Mouse (Mus musculus): Measurements from ENCODE around the gene Xylt1. TPM values are rescaled to one million over a fixed set of nuclear protein-coding genes. Genes with fewer than 3 reads are reported as not detected.

Gene Xylt1
- polyA plus RNA-seq, 1 experiment from 2014 or later = 1.0 TPM

- Histone ChIP-seq H3K4me2 (no peak overlapping the region), H3K27ac (no peak overlapping the region; the same call in 1 of the 2 replicates), H3K4me3 (no peak overlapping the region), H3K27me3 (no peaks in the 10 kb centered on the region), H3K36me3 (no peaks in the 10 kb centered on the region), H3K9ac (no peak overlapping the region), H3K4me1 (peaks cover 6% of the 10 kb centered on the region), H3K9me3 (no peaks in the 10 kb centered on the region)
- no peak for ATAC-seq (ENCODE audit: borderline replicate concordance, extremely low read depth, low FRiP score, low TSS enrichment)
- 48% methylated on average over 7 of the region's 7 CpGs for WGBS
Measured at GRCm38 (mm10) chr7:117486425-117487172, 105.8 kb downstream of the Xylt1 start.

GRCm38 (mm10) chr7:117487173-117487490, 106.4 kb downstream of the Xylt1 start:
- no peak overlapping the region for H3K4me3 ChIP-seq
- no peaks in the 10 kb centered on the region for H3K9me3 ChIP-seq
- 59% methylated on average over 2 of the region's 2 CpGs for WGBS
- no peak overlapping the region for H3K4me2 ChIP-seq
- ATAC-seq (ENCODE audit: borderline replicate concordance, extremely low read depth, low FRiP score, low TSS enrichment) = no peak
- no peaks in the 10 kb centered on the region for H3K36me3 ChIP-seq
- H3K27ac ChIP-seq = no peak overlapping the region
- no peak overlapping the region for H3K9ac ChIP-seq
- peaks cover 6% of the 10 kb centered on the region for H3K4me1 ChIP-seq
- no peaks in the 10 kb centered on the region for H3K27me3 ChIP-seq

- H3K4me1 ChIP-seq = peaks cover 11% of the 10 kb centered on the region
- no peak overlapping the region for H3K4me3 ChIP-seq
- H3K4me2 ChIP-seq = no peak overlapping the region
- no peaks in the 10 kb centered on the region for H3K27me3 ChIP-seq
- H3K27ac ChIP-seq = no peak overlapping the region
- no peaks in the 10 kb centered on the region for H3K9me3 ChIP-seq
- 55% methylated on average over 5 of the region's 5 CpGs for WGBS
- ATAC-seq (ENCODE audit: borderline replicate concordance, extremely low read depth, low FRiP score, low TSS enrichment) = no peak
- no peak overlapping the region for H3K9ac ChIP-seq
- no peaks in the 10 kb centered on the region for H3K36me3 ChIP-seq
Measured at GRCm38 (mm10) chr7:117489973-117490372, 109.2 kb downstream of the Xylt1 start.

- 53% methylated on average over 9 of the region's 9 CpGs for WGBS
- Histone ChIP-seq H3K9ac (no peak overlapping the region), H3K9me3 (no peaks in the 10 kb centered on the region)
Measured at GRCm38 (mm10) chr7:117490500-117491205, 109.9 kb downstream of the Xylt1 start.

GRCm38 (mm10) chr7:117491495-117491894, 110.7 kb downstream of the Xylt1 start:
- no peak overlapping the region for H3K9ac ChIP-seq
- ATAC-seq (ENCODE audit: borderline replicate concordance, extremely low read depth, low FRiP score, low TSS enrichment) = no peak
- WGBS = 75% methylated on average over 5 of the region's 5 CpGs
- H3K4me3 ChIP-seq = no peak overlapping the region
- no peak overlapping the region for H3K27ac ChIP-seq
- no peak overlapping the region for H3K4me2 ChIP-seq
- H3K36me3 ChIP-seq = no peaks in the 10 kb centered on the region
- no peaks in the 10 kb centered on the region for H3K9me3 ChIP-seq
- H3K4me1 ChIP-seq = peaks cover 11% of the 10 kb centered on the region
- H3K27me3 ChIP-seq = no peaks in the 10 kb centered on the region

More at GRCm38 (mm10) chr7:117490500-117491205, 109.9 kb downstream of the Xylt1 start:
- Histone ChIP-seq H3K36me3 (no peaks in the 10 kb centered on the region), H3K4me2 (no peak overlapping the region), H3K4me1 (peaks cover 11% of the 10 kb centered on the region), H3K27me3 (no peaks in the 10 kb centered on the region), H3K27ac (no peak overlapping the region), H3K4me3 (no peak overlapping the region)
- ATAC-seq (ENCODE audit: borderline replicate concordance, extremely low read depth, low FRiP score, low TSS enrichment) = peak; percentile 74; the same call in 1 of the 2 replicates

- no peak for ATAC-seq (ENCODE audit: borderline replicate concordance, extremely low read depth, low FRiP score, low TSS enrichment)
- Histone ChIP-seq H3K4me3 (no peak overlapping the region), H3K27ac (no peak overlapping the region), H3K36me3 (no peaks in the 10 kb centered on the region), H3K9ac (no peak overlapping the region), H3K4me1 (peaks cover 11% of the 10 kb centered on the region), H3K4me2 (no peak overlapping the region), H3K27me3 (no peaks in the 10 kb centered on the region), H3K9me3 (no peaks in the 10 kb centered on the region)
- WGBS = 81% methylated on average over 6 of the region's 6 CpGs
Measured at GRCm38 (mm10) chr7:117494210-117494609, 113.4 kb downstream of the Xylt1 start.

- H3K4me2 ChIP-seq = no peak overlapping the region
- H3K36me3 ChIP-seq = no peaks in the 10 kb centered on the region
- no peak overlapping the region for H3K4me3 ChIP-seq
- WGBS = 60% methylated on average over 8 of the region's 8 CpGs
- no peaks in the 10 kb centered on the region for H3K27me3 ChIP-seq
- H3K9ac ChIP-seq = no peak overlapping the region
- no peaks in the 10 kb centered on the region for H3K9me3 ChIP-seq
- H3K27ac ChIP-seq = no peak overlapping the region
- H3K4me1 ChIP-seq = peaks cover 11% of the 10 kb centered on the region
- no peak for ATAC-seq (ENCODE audit: borderline replicate concordance, extremely low read depth, low FRiP score, low TSS enrichment)
Measured at GRCm38 (mm10) chr7:117494618-117495310, 114.0 kb downstream of the Xylt1 start.

- no peak overlapping the region for H3K4me3 ChIP-seq
- WGBS = 76% methylated on average over 8 of the region's 8 CpGs
Measured at GRCm38 (mm10) chr7:117495751-117496150, 115.0 kb downstream of the Xylt1 start.

GRCm38 (mm10) chr7:117498173-117498572, 117.4 kb downstream of the Xylt1 start:
- H3K4me3 ChIP-seq = no peak overlapping the region
- H3K27me3 ChIP-seq = no peaks in the 10 kb centered on the region
- H3K4me2 ChIP-seq = no peak overlapping the region
- H3K9ac ChIP-seq = no peak overlapping the region
- ATAC-seq (ENCODE audit: borderline replicate concordance, extremely low read depth, low FRiP score, low TSS enrichment) = no peak
- no peaks in the 10 kb centered on the region; the same call in 1 of the 2 replicates for H3K9me3 ChIP-seq
- 57% methylated on average over 2 of the region's 2 CpGs for WGBS
- H3K4me1 ChIP-seq = 0 out of 2 replicates have a peak, but pooled peaks cover 5% of the 10 kb centered on the region
- H3K36me3 ChIP-seq = no peaks in the 10 kb centered on the region
- no peak overlapping the region for H3K27ac ChIP-seq

More at GRCm38 (mm10) chr7:117495751-117496150, 115.0 kb downstream of the Xylt1 start:
- no peaks in the 10 kb centered on the region for H3K36me3 ChIP-seq
- H3K9ac ChIP-seq = no peak overlapping the region
- no peak overlapping the region for H3K27ac ChIP-seq
- ATAC-seq (ENCODE audit: borderline replicate concordance, extremely low read depth, low FRiP score, low TSS enrichment) = no peak
- H3K4me2 ChIP-seq = no peak overlapping the region
- no peaks in the 10 kb centered on the region for H3K9me3 ChIP-seq
- H3K4me1 ChIP-seq = peaks cover 8% of the 10 kb centered on the region
- no peaks in the 10 kb centered on the region for H3K27me3 ChIP-seq

- WGBS = 70% methylated on average over 15 of the region's 15 CpGs
- H3K4me1 ChIP-seq = no peaks in the 10 kb centered on the region
- no peak overlapping the region for H3K27ac ChIP-seq
- H3K9me3 ChIP-seq = no peaks in the 10 kb centered on the region; the same call in 1 of the 2 replicates
- no peaks in the 10 kb centered on the region for H3K27me3 ChIP-seq
- no peaks in the 10 kb centered on the region for H3K36me3 ChIP-seq
- H3K4me2 ChIP-seq = no peak overlapping the region
- ATAC-seq (ENCODE audit: borderline replicate concordance, extremely low read depth, low FRiP score, low TSS enrichment) = no peak
- no peak overlapping the region for H3K4me3 ChIP-seq
- no peak overlapping the region for H3K9ac ChIP-seq
Measured at GRCm38 (mm10) chr7:117501355-117502181, 120.8 kb downstream of the Xylt1 start.

- Histone ChIP-seq H3K9ac (no peak overlapping the region), H3K27ac (no peak overlapping the region), H3K4me2 (no peak overlapping the region), H3K4me3 (no peak overlapping the region), H3K36me3 (no peaks in the 10 kb centered on the region), H3K27me3 (no peaks in the 10 kb centered on the region), H3K4me1 (no peaks in the 10 kb centered on the region), H3K9me3 (no peaks in the 10 kb centered on the region; the same call in 1 of the 2 replicates)
- ATAC-seq (ENCODE audit: borderline replicate concordance, extremely low read depth, low FRiP score, low TSS enrichment) = no peak
- 67% methylated on average over 5 of the region's 5 CpGs for WGBS
Measured at GRCm38 (mm10) chr7:117502415-117502814, 121.6 kb downstream of the Xylt1 start.

All from lung, embryonic 15.5 days (tissue).